Mouse (Mus musculus) liver, embryonic 16.5 days (tissue): Measurements from ENCODE around the gene Gcsh. TPM values are rescaled to one million over a fixed set of nuclear protein-coding genes. Genes with fewer than 3 reads are reported as not detected.

Experiments used
- ATAC-seq: fragments of 200-750 bp; cut with Nextera tagmentation; 2 replicates; pipeline ENCODE4 v1.8.0; 2017; ENCODE audit warnings: low read depth, mild to moderate bottlenecking, moderate number of reproducible peaks, moderate library complexity
- H3K27ac ChIP-seq: fragments of 300-500 bp; sonication (generic); 2 replicates; pipeline ENCODE4 v1.5.1; 2014; ENCODE audit warnings: mild to moderate bottlenecking, low read length
- H3K27me3 ChIP-seq: fragments of 300-500 bp; sonication (generic); 2 replicates; pipeline ENCODE4 v1.6.1; 2014; ENCODE audit warnings: low read depth, low read length, mixed read lengths; ENCODE audit not compliant: control insufficient read depth, insufficient read depth
- H3K36me3 ChIP-seq: fragments of 300-500 bp; sonication (generic); 2 replicates; pipeline ENCODE4 v1.6.1; 2014; ENCODE audit warnings: mild to moderate bottlenecking; ENCODE audit not compliant: control insufficient read depth, insufficient read depth
- H3K4me1 ChIP-seq: fragments of 300-500 bp; sonication (generic); 2 replicates; pipeline ENCODE4 v1.6.1; 2014; ENCODE audit warnings: low read depth, low read length, mixed read lengths; ENCODE audit not compliant: control insufficient read depth
- H3K4me2 ChIP-seq: fragments of 300-500 bp; sonication (generic); 2 replicates; pipeline ENCODE4 v1.6.1; 2014; ENCODE audit warnings: low read depth, low read length, mixed read lengths
- H3K4me3 ChIP-seq: fragments of 300-500 bp; sonication (generic); 2 replicates; pipeline ENCODE4 v1.5.1; 2014; ENCODE audit warnings: low read depth, mild to moderate bottlenecking, low read length
- H3K9ac ChIP-seq: fragments of 300-500 bp; sonication (generic); 2 replicates; pipeline ENCODE4 v1.6.1; 2014; ENCODE audit warnings: low read depth, low read length
- H3K9me3 ChIP-seq: fragments of 300-500 bp; sonication (generic); replicated peaks from 2 replicates; pipeline ENCODE4 v1.6.1; 2016; ENCODE audit warnings: low read length; ENCODE audit not compliant: control insufficient read depth
- WGBS: fragments of 180-500 bp; shearing (Covaris S2); extraction: QIAGEN DNeasy Blood & Tissue Kit; methylation state at CpG from one replicate; pipeline ENCODE4 v1.1.7; 2014; ENCODE audit not compliant: insufficient replicate concordance; 5-methylcytosine and 5-hydroxymethylcytosine counted together
- polyA plus RNA-seq: library from polyadenylated mRNA; unstranded; fragments of >200 nt; fragmentation: Nextera tagmentation; extraction: Ambion mirVana; gene quantifications from 2 replicates; pipeline ENCODE4 v1.2.1, GENCODE M21; 2015

Gcsh gene
- polyA plus RNA-seq = 92.4 and 94.0 TPM in 2 replicates

GRCm38 (mm10) chr8:116993095-116993867 lies at the start of gene Gcsh:
Gene Gcsh, minus strand, starts transcription at chr8:116993537.
- H3K36me3 ChIP-seq = no peaks in the 10 kb centered on the region
- H3K27me3 ChIP-seq = no peaks in the 10 kb centered on the region
- H3K4me2 ChIP-seq = peak within 1 kb of the TSS; percentile 89
- peak; percentile 99 for ATAC-seq
- peak within 1 kb of the TSS; percentile 52 for H3K9ac ChIP-seq
- H3K9me3 ChIP-seq = no peaks in the 10 kb centered on the region
- peak within 1 kb of the TSS; percentile 84 for H3K27ac ChIP-seq
- WGBS = under 1% methylated on average over 56 of the region's 56 CpGs
- H3K4me3 ChIP-seq = peak within 1 kb of the TSS; percentile 72
- peaks cover 13% of the 10 kb centered on the region for H3K4me1 ChIP-seq

- Histone ChIP-seq H3K36me3 (no peaks in the 10 kb centered on the region), H3K27ac (no peak overlapping the region), H3K4me1 (no peaks in the 10 kb centered on the region), H3K27me3 (no peaks in the 10 kb centered on the region), H3K9me3 (no peaks in the 10 kb centered on the region), H3K4me3 (no peak overlapping the region), H3K9ac (no peak overlapping the region), H3K4me2 (no peak overlapping the region)
- ATAC-seq = no peak
- 63% methylated on average over 7 of the region's 7 CpGs for WGBS
Measured at GRCm38 (mm10) chr8:117039843-117040242, 46.5 kb upstream of the Gcsh start.

GRCm38 (mm10) chr8:117037374-117037935 lies 44.1 kb upstream of the Gcsh start:
- ATAC-seq = no peak
- no peaks in the 10 kb centered on the region for H3K27me3 ChIP-seq
- no peak overlapping the region for H3K4me2 ChIP-seq
- no peak overlapping the region for H3K27ac ChIP-seq
- H3K9me3 ChIP-seq = no peaks in the 10 kb centered on the region
- H3K4me1 ChIP-seq = no peaks in the 10 kb centered on the region
- 60% methylated on average over 7 of the region's 7 CpGs for WGBS
- no peak overlapping the region for H3K9ac ChIP-seq
- H3K36me3 ChIP-seq = no peaks in the 10 kb centered on the region
- no peak overlapping the region for H3K4me3 ChIP-seq

GRCm38 (mm10) chr8:117033393-117033792 lies 40.1 kb upstream of the Gcsh start:
- WGBS = 29% methylated on average over 3 of the region's 3 CpGs
- no peak overlapping the region for H3K27ac ChIP-seq
- H3K36me3 ChIP-seq = no peaks in the 10 kb centered on the region
- ATAC-seq = no peak
- no peak overlapping the region for H3K4me3 ChIP-seq
- H3K9ac ChIP-seq = no peak overlapping the region
- no peak overlapping the region for H3K4me2 ChIP-seq
- H3K4me1 ChIP-seq = no peaks in the 10 kb centered on the region
- H3K27me3 ChIP-seq = no peaks in the 10 kb centered on the region
- no peaks in the 10 kb centered on the region for H3K9me3 ChIP-seq

- Histone ChIP-seq H3K4me2 (no peak overlapping the region), H3K27me3 (no peaks in the 10 kb centered on the region), H3K9ac (no peak overlapping the region), H3K4me3 (no peak overlapping the region), H3K4me1 (no peaks in the 10 kb centered on the region), H3K36me3 (no peaks in the 10 kb centered on the region), H3K9me3 (no peaks in the 10 kb centered on the region), H3K27ac (no peak overlapping the region)
- no peak for ATAC-seq
- WGBS = 28% methylated on average over 8 of the region's 8 CpGs
Measured at GRCm38 (mm10) chr8:117032609-117033008, 39.3 kb upstream of the Gcsh start.

GRCm38 (mm10) chr8:117031476-117031875 lies 38.1 kb upstream of the Gcsh start:
- Histone ChIP-seq H3K4me3 (no peak overlapping the region), H3K27me3 (no peaks in the 10 kb centered on the region), H3K9ac (no peak overlapping the region), H3K9me3 (no peaks in the 10 kb centered on the region), H3K27ac (no peak overlapping the region), H3K4me1 (no peaks in the 10 kb centered on the region), H3K4me2 (no peak overlapping the region), H3K36me3 (no peaks in the 10 kb centered on the region)
- ATAC-seq = no peak
- WGBS = 47% methylated on average over 6 of the region's 6 CpGs

- Histone ChIP-seq H3K9me3 (no peaks in the 10 kb centered on the region), H3K36me3 (no peaks in the 10 kb centered on the region), H3K27ac (no peak overlapping the region), H3K4me3 (no peak overlapping the region), H3K4me2 (no peak overlapping the region), H3K27me3 (no peaks in the 10 kb centered on the region), H3K9ac (no peak overlapping the region), H3K4me1 (no peaks in the 10 kb centered on the region)
- WGBS = 84% methylated on average over 10 of the region's 10 CpGs
- ATAC-seq = no peak
Measured at GRCm38 (mm10) chr8:117028686-117029085, 35.3 kb upstream of the Gcsh start.

- Histone ChIP-seq H3K36me3 (no peaks in the 10 kb centered on the region), H3K9me3 (no peaks in the 10 kb centered on the region), H3K9ac (no peak overlapping the region), H3K27me3 (no peaks in the 10 kb centered on the region), H3K4me1 (no peaks in the 10 kb centered on the region), H3K4me3 (no peak overlapping the region), H3K4me2 (no peak overlapping the region), H3K27ac (no peak overlapping the region)
- no peak for ATAC-seq
- WGBS = 59% methylated on average over 5 of the region's 5 CpGs
Measured at GRCm38 (mm10) chr8:117027601-117028000, 34.3 kb upstream of the Gcsh start.

- Histone ChIP-seq H3K27me3 (no peaks in the 10 kb centered on the region), H3K4me2 (no peak overlapping the region), H3K36me3 (no peaks in the 10 kb centered on the region), H3K9ac (no peak overlapping the region), H3K9me3 (no peaks in the 10 kb centered on the region), H3K27ac (no peak overlapping the region), H3K4me3 (no peak overlapping the region), H3K4me1 (no peaks in the 10 kb centered on the region)
- ATAC-seq = no peak
- WGBS = 59% methylated on average over 1 of the region's 1 CpGs
Measured at GRCm38 (mm10) chr8:117022297-117022993, 29.1 kb upstream of the Gcsh start.
